Mouse (Mus musculus): Measurements from ENCODE around the gene Vwa5a. TPM values are rescaled to one million over a fixed set of nuclear protein-coding genes. Genes with fewer than 3 reads are reported as not detected.

Vwa5a gene
- polyA plus RNA-seq, 1 experiment from 2014 or later = 28.9 TPM

Other genes with a start within 250 kb of the Vwa5a start
- gene Olfr905, start 247.2 kb upstream of the Vwa5a start, polyA plus RNA-seq (2015; fragmentation: Nextera tagmentation; extraction: Ambion mirVana) = 0.05 TPM in 1 of 2 replicates, not detected in the other
- not detected in 2 replicates for gene Olfr906, start 231.2 kb upstream of the Vwa5a start, polyA plus RNA-seq (2015; fragmentation: Nextera tagmentation; extraction: Ambion mirVana)
- gene Olfr907, start 222.5 kb upstream of the Vwa5a start, polyA plus RNA-seq (2015; fragmentation: Nextera tagmentation; extraction: Ambion mirVana) = not detected in 2 replicates
- not detected in 2 replicates for gene Olfr911-ps1, start 196.7 kb upstream of the Vwa5a start, polyA plus RNA-seq (2015; fragmentation: Nextera tagmentation; extraction: Ambion mirVana)
- gene Olfr910, start 180.4 kb upstream of the Vwa5a start, polyA plus RNA-seq (2015; fragmentation: Nextera tagmentation; extraction: Ambion mirVana) = 0.11 TPM in 1 of 2 replicates, not detected in the other
- not detected in 2 replicates for gene Olfr912, start 138.1 kb upstream of the Vwa5a start, polyA plus RNA-seq (2015; fragmentation: Nextera tagmentation; extraction: Ambion mirVana)
- gene Olfr913, start 125.5 kb upstream of the Vwa5a start, polyA plus RNA-seq (2015; fragmentation: Nextera tagmentation; extraction: Ambion mirVana) = not detected in 2 replicates
- not detected in 2 replicates for gene Olfr914, start 113.2 kb upstream of the Vwa5a start, polyA plus RNA-seq (2015; fragmentation: Nextera tagmentation; extraction: Ambion mirVana)
- not detected in 2 replicates for gene Olfr916, start 58.4 kb upstream of the Vwa5a start, polyA plus RNA-seq (2015; fragmentation: Nextera tagmentation; extraction: Ambion mirVana)
- not detected in 2 replicates for gene Olfr917, start 52.4 kb upstream of the Vwa5a start, polyA plus RNA-seq (2015; fragmentation: Nextera tagmentation; extraction: Ambion mirVana)
- 0.05 TPM in 1 of 2 replicates, not detected in the other for gene Olfr918, start 43.7 kb upstream of the Vwa5a start, polyA plus RNA-seq (2015; fragmentation: Nextera tagmentation; extraction: Ambion mirVana)
- gene Olfr919, start 14.6 kb upstream of the Vwa5a start, polyA plus RNA-seq (2015; fragmentation: Nextera tagmentation; extraction: Ambion mirVana) = not detected in 2 replicates
- gene Olfr920, start 34.0 kb downstream of the Vwa5a start, polyA plus RNA-seq (2015; fragmentation: Nextera tagmentation; extraction: Ambion mirVana) = 0.04 TPM in 1 of 2 replicates, not detected in the other
- gene Olfr921, start 54.8 kb downstream of the Vwa5a start, polyA plus RNA-seq (2015; fragmentation: Nextera tagmentation; extraction: Ambion mirVana) = not detected in 2 replicates
- not detected in 2 replicates for gene Olfr922, start 96.3 kb downstream of the Vwa5a start, polyA plus RNA-seq (2015; fragmentation: Nextera tagmentation; extraction: Ambion mirVana)
- gene Olfr923, start 108.3 kb downstream of the Vwa5a start, polyA plus RNA-seq (2015; fragmentation: Nextera tagmentation; extraction: Ambion mirVana) = 0.70 and 0.88 TPM in 2 replicates
- 0.08 TPM in 1 of 2 replicates, not detected in the other for gene Olfr924, start 126.2 kb downstream of the Vwa5a start, polyA plus RNA-seq (2015; fragmentation: Nextera tagmentation; extraction: Ambion mirVana)
- not detected in 2 replicates for gene Olfr26, start 136.8 kb downstream of the Vwa5a start, polyA plus RNA-seq (2015; fragmentation: Nextera tagmentation; extraction: Ambion mirVana)
- gene Olfr926, start 158.9 kb downstream of the Vwa5a start, polyA plus RNA-seq (2015; fragmentation: Nextera tagmentation; extraction: Ambion mirVana) = not detected in 2 replicates
- gene Olfr930, start 211.5 kb downstream of the Vwa5a start, polyA plus RNA-seq (2015; fragmentation: Nextera tagmentation; extraction: Ambion mirVana) = 0.30 TPM in 1 of 2 replicates, not detected in the other

All from embryonic facial prominence, embryonic 15.5 days (tissue).